Mouse (Mus musculus) liver, embryonic 14.5 days (tissue): Measurements from ENCODE around the gene Slc5a9. TPM values are rescaled to one million over a fixed set of nuclear protein-coding genes. Genes with fewer than 3 reads are reported as not detected.
"Not testable (repeated sequence)": the region's sequence is repeated elsewhere in the genome, so short reads cannot be mapped to it uniquely, and the experiment has no call there.

Experiments used
- ATAC-seq: fragments of 200-750 bp; cut with Nextera tagmentation; 2 replicates; pipeline ENCODE4 v1.8.0; 2017; ENCODE audit warnings: moderate number of reproducible peaks, mild to moderate bottlenecking, moderate library complexity; ENCODE audit not compliant: insufficient read depth
- DNase-seq, 3 experiments: peaks; one replicate each; pipeline ENCODE4 v3.0.0-alpha.2; 2012 to 2013; ENCODE audit warnings: low read depth in 3 of 3, low spot score in 3 of 3
- H3K27ac ChIP-seq: fragments of 300-500 bp; sonication (generic); 2 replicates; pipeline ENCODE4 v1.5.1; 2014; ENCODE audit warnings: moderate library complexity, mild to moderate bottlenecking, control low read depth, inconsistent platforms
- H3K27me3 ChIP-seq: fragments of 300-500 bp; sonication (generic); 2 replicates; pipeline ENCODE4 v1.6.1; 2014; ENCODE audit warnings: mild to moderate bottlenecking, low read length, moderate library complexity; ENCODE audit not compliant: control insufficient read depth, insufficient read depth
- H3K36me3 ChIP-seq: fragments of 300-500 bp; sonication (generic); replicated peaks from 2 replicates; pipeline ENCODE4 v1.6.1; 2014; ENCODE audit warnings: low read depth; ENCODE audit not compliant: control insufficient read depth, insufficient read depth
- H3K4me1 ChIP-seq, 2 experiments: fragments of 200-500 bp in 1 of 2; fragments of 300-500 bp in 1 of 2; sonication (generic) in 1 of 2; replicated peaks; 2 replicates each; pipeline ENCODE4 v1.6.1; 2012 to 2014; ENCODE audit warnings: antibody characterized with exemption in 1 of 2, inconsistent platforms in 1 of 2, low read length in 1 of 2; ENCODE audit not compliant: control insufficient read depth in 2 of 2, insufficient read depth in 2 of 2
- H3K4me2 ChIP-seq: fragments of 300-500 bp; sonication (generic); 2 replicates; pipeline ENCODE4 v1.6.1; 2014; ENCODE audit warnings: low read depth, mild to moderate bottlenecking, control low read depth, moderate library complexity
- H3K4me3 ChIP-seq, 2 experiments: fragments of 200-500 bp in 1 of 2; fragments of 300-500 bp in 1 of 2; sonication (generic) in 1 of 2; 2 replicates each; pipeline ENCODE4 v1.5.1; 2012 to 2014; ENCODE audit warnings: low read depth in 2 of 2, low read length in 2 of 2, mild to moderate bottlenecking in 2 of 2, control low read depth in 1 of 2, inconsistent platforms in 1 of 2, moderate library complexity in 1 of 2; ENCODE audit not compliant: insufficient read depth in 1 of 2
- H3K9ac ChIP-seq: fragments of 300-500 bp; sonication (generic); replicated peaks from 2 replicates; pipeline ENCODE4 v1.6.1; 2014; ENCODE audit warnings: mild to moderate bottlenecking, control low read depth, moderate library complexity
- H3K9me3 ChIP-seq: fragments of 300-500 bp; sonication (generic); 2 replicates; pipeline ENCODE4 v1.6.1; 2016; ENCODE audit warnings: low read length, mixed read lengths; ENCODE audit not compliant: control insufficient read depth
- CTCF ChIP-seq: IDR thresholded peaks from 2 replicates; pipeline ENCODE4 v1.5.1; 2016; ENCODE audit warnings: antibody characterized with exemption, low read depth, control low read depth
- EP300 ChIP-seq: IDR thresholded peaks from 2 replicates; pipeline ENCODE4 v1.6.1; 2016; ENCODE audit warnings: antibody characterized with exemption, low read depth
- WGBS: fragments of 180-500 bp; shearing (Covaris S2); extraction: QIAGEN DNeasy Blood & Tissue Kit; methylation state at CpG from one replicate; pipeline ENCODE4 v1.1.7; 2014; ENCODE audit not compliant: insufficient replicate concordance; 5-methylcytosine and 5-hydroxymethylcytosine counted together
- polyA plus RNA-seq, 2 experiments: library from polyadenylated mRNA; depleted of rRNA in 1 of 2; stranded (reverse) in 1 of 2; unstranded in 1 of 2; fragments of >200 nt; fragmentation: Nextera tagmentation in 1 of 2; extraction: Ambion mirVana in 1 of 2; gene quantifications; 2 replicates each; pipeline versions ENCODE4 v1.2.1 to v1.2.3; 2012 to 2014

Slc5a9 gene
- polyA plus RNA-seq (2012; rRNA removed) = 0.01 and 0.04 TPM in 2 replicates
- polyA plus RNA-seq (2014; fragmentation: Nextera tagmentation; extraction: Ambion mirVana) = 0.03 TPM in 1 of 2 replicates, not detected in the other

GRCm38 (mm10) chr4:111902775-111903174, at the start of gene Slc5a9:
TSS of gene Slc5a9 (minus strand) at chr4:111902918.
- Histone ChIP-seq H3K4me1 (no peaks in the 10 kb centered on the region), H3K27me3 (no peaks in the 10 kb centered on the region), H3K4me3 (no peak within 1 kb of the TSS), H3K4me2 (no peak within 1 kb of the TSS), H3K9me3 (no peaks in the 10 kb centered on the region), H3K27ac (no peak within 1 kb of the TSS), H3K36me3 (no peaks in the 10 kb centered on the region), H3K9ac (no peak within 1 kb of the TSS)
- no peak for DNase-seq
- TF ChIP-seq CTCF (no peak), EP300 (no peak)
- no peak for ATAC-seq

- no peak within 1 kb of the TSS for H3K4me3 ChIP-seq
- no peaks in the 10 kb centered on the region for H3K36me3 ChIP-seq
- no peaks in the 10 kb centered on the region for H3K4me1 ChIP-seq
- ATAC-seq = no peak
- 60% methylated on average over 1 of the region's 1 CpGs for WGBS
- TF ChIP-seq CTCF (no peak), EP300 (no peak)
- H3K27ac ChIP-seq = no peak within 1 kb of the TSS
- H3K27me3 ChIP-seq = no peaks in the 10 kb centered on the region
- H3K4me2 ChIP-seq = no peak within 1 kb of the TSS
- no peaks in the 10 kb centered on the region for H3K9me3 ChIP-seq
- H3K9ac ChIP-seq = no peak within 1 kb of the TSS
- DNase-seq = no peak
These were observed 16.4 kb upstream of the Slc5a9 start, which contains the start of gene Skint8 for GRCm38 (mm10) chr4:111919092-111919491. TSS of gene Skint8 (plus strand) at chr4:111919392.

GRCm38 (mm10) chr4:111907926-111908325, 5.2 kb upstream of the Slc5a9 start:
- H3K27ac ChIP-seq = no peak overlapping the region
- H3K4me3 ChIP-seq = no peak overlapping the region
- H3K4me1 ChIP-seq = no peaks in the 10 kb centered on the region
- H3K36me3 ChIP-seq = no peaks in the 10 kb centered on the region
- ATAC-seq (no peak), DNase-seq (peak in 1 of 3 experiments; percentile 5)
- H3K9ac ChIP-seq = no peak overlapping the region
- no peaks in the 10 kb centered on the region for H3K9me3 ChIP-seq
- H3K27me3 ChIP-seq = no peaks in the 10 kb centered on the region
- no peak overlapping the region for H3K4me2 ChIP-seq
- TF ChIP-seq CTCF (peak; percentile 52), EP300 (no peak)
- 22% methylated on average over 2 of the region's 2 CpGs for WGBS

- no peak overlapping the region for H3K4me3 ChIP-seq
- H3K27me3 ChIP-seq = no peaks in the 10 kb centered on the region
- ATAC-seq = no peak
- WGBS = 77% methylated on average over 1 of the region's 1 CpGs
- no peak for DNase-seq
- no peaks in the 10 kb centered on the region for H3K36me3 ChIP-seq
- H3K9ac ChIP-seq = no peak overlapping the region
- H3K4me2 ChIP-seq = no peak overlapping the region
- no peaks in the 10 kb centered on the region for H3K9me3 ChIP-seq
- no peaks in the 10 kb centered on the region for H3K4me1 ChIP-seq
- TF ChIP-seq EP300 (no peak), CTCF (no peak)
- no peak overlapping the region for H3K27ac ChIP-seq
These were observed 1.2 kb downstream of the Slc5a9 start for GRCm38 (mm10) chr4:111901473-111901872.

GRCm38 (mm10) chr4:111900491-111900890, 2.2 kb downstream of the Slc5a9 start:
- WGBS = 53% methylated on average over 1 of the region's 1 CpGs

More at GRCm38 (mm10) chr4:111900491-111900890, 2.2 kb downstream of the Slc5a9 start:
- H3K27ac ChIP-seq, H3K4me1 ChIP-seq, ATAC-seq, H3K4me2 ChIP-seq, H3K9me3 ChIP-seq, H3K36me3 ChIP-seq, DNase-seq, H3K27me3 ChIP-seq, H3K4me3 ChIP-seq, H3K9ac ChIP-seq: not testable (repeated sequence)
